Mouse (Mus musculus) CD4-positive, CD25-positive, alpha-beta regulatory T cell, adult 4 months (primary cell): ENCODE measurements around the gene Cdc40. TPM values are rescaled to one million over a fixed set of nuclear protein-coding genes. Genes with fewer than 3 reads are reported as not detected.

Experiments
- ATAC-seq: one replicate; pipeline ENCODE4 v1.8.0; 2017
- polyA plus RNA-seq, 2 experiments: library from polyadenylated mRNA; unstranded; fragments of 100-300 nt; shearing (Covaris generic); gene quantifications; one replicate each; pipeline ENCODE4 v1.2.1; 2017

The Cdc40 gene
- polyA plus RNA-seq, result 10 to 100 TPM; 71.5 to 91.4 TPM

GRCm38 (mm10) chr10:40882831-40883643, at the start of gene Cdc40, which contains the start of gene Wasf1:
Cdc40 (minus strand) TSS chr10:40883311.
Wasf1 (plus strand) TSS chr10:40883475.
- ATAC-seq, result peak; percentile 95

- no peak for ATAC-seq
Observed at GRCm38 (mm10) chr10:40919464-40919863, 36.4 kb upstream of the Cdc40 start.

GRCm38 (mm10) chr10:40918669-40919440, 35.7 kb upstream of the Cdc40 start:
- no peak for ATAC-seq

GRCm38 (mm10) chr10:40915240-40915639, 32.1 kb upstream of the Cdc40 start:
- no peak for ATAC-seq

GRCm38 (mm10) chr10:40910811-40911210, 27.7 kb upstream of the Cdc40 start:
- ATAC-seq, result no peak

- no peak for ATAC-seq
Observed at GRCm38 (mm10) chr10:40908580-40908979, 25.5 kb upstream of the Cdc40 start.

GRCm38 (mm10) chr10:40906802-40907201, 23.7 kb upstream of the Cdc40 start:
- no peak for ATAC-seq

GRCm38 (mm10) chr10:40906131-40906530, 23.0 kb upstream of the Cdc40 start:
- no peak for ATAC-seq

- ATAC-seq, result no peak
Observed at GRCm38 (mm10) chr10:40901786-40902185, 18.7 kb upstream of the Cdc40 start.

- no peak for ATAC-seq
Observed at GRCm38 (mm10) chr10:40896656-40897055, 13.5 kb upstream of the Cdc40 start.

- no peak for ATAC-seq
Observed at GRCm38 (mm10) chr10:40895765-40896164, 12.7 kb upstream of the Cdc40 start.

- ATAC-seq, result no peak
Observed at GRCm38 (mm10) chr10:40889146-40889545, 6.0 kb upstream of the Cdc40 start.

GRCm38 (mm10) chr10:40887316-40887715, 4.2 kb upstream of the Cdc40 start:
- ATAC-seq, result no peak

GRCm38 (mm10) chr10:40885432-40885831, 2.3 kb upstream of the Cdc40 start:
- ATAC-seq, result no peak

GRCm38 (mm10) chr10:40884279-40884806, 1.2 kb upstream of the Cdc40 start:
- no peak for ATAC-seq

- peak; percentile 41 for ATAC-seq
Observed at GRCm38 (mm10) chr10:40883644-40884278, 650 bp upstream of the Cdc40 start.

GRCm38 (mm10) chr10:40882333-40882732, 778 bp downstream of the Cdc40 start:
- ATAC-seq, result no peak

- no peak for ATAC-seq
Observed at GRCm38 (mm10) chr10:40881236-40881635, 1.9 kb downstream of the Cdc40 start.

GRCm38 (mm10) chr10:40879969-40880368, 3.1 kb downstream of the Cdc40 start:
- no peak for ATAC-seq

- no peak for ATAC-seq
Observed at GRCm38 (mm10) chr10:40878246-40878645, 4.9 kb downstream of the Cdc40 start.

GRCm38 (mm10) chr10:40872052-40872451, 11.1 kb downstream of the Cdc40 start:
- no peak for ATAC-seq

- ATAC-seq, result no peak
Observed at GRCm38 (mm10) chr10:40871301-40871700, 11.8 kb downstream of the Cdc40 start.

GRCm38 (mm10) chr10:40868081-40868480, 15.0 kb downstream of the Cdc40 start:
- no peak for ATAC-seq
